ENCODE assay signal across 8 mouse cellular contexts in the genomic region with DNA sequence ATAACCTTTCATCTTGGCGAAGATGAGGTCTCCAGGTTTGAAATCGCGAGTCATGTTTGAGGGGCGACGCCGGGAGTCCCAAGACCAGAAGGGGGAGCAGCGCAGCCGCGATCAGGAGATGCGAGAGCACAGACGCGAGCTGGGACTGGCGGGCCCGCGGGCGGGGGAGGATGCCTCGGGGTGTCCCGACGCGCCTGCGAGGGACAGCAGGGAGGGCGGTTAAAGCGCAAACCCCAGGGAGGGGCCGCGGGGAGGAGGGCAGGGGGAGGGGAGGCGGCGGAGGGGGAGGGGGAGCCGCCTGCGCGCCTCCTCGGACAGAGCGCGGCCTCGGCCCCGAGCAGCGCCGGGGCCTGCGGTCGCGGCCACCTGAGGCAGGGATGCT. TPM values are rescaled to one million over a fixed set of nuclear protein-coding genes. Genes with fewer than 3 reads are reported as not detected.
DNase-seq lines count a peak whose midpoint lies in the region; ATAC-seq lines count a peak whose summit lies in the region.

No protein-coding gene starts in this region.

- peaks cover 37% of the 10 kb centered on the region for H3K36me3 ChIP-seq in hindbrain, embryonic 14.5 days (replicated peaks; ENCODE audit: control insufficient read depth, insufficient read depth)

- peak; percentile 81 for ATAC-seq in hindbrain, embryonic 14.5 days (ENCODE audit: low FRiP score)

- peak overlapping the region; percentile 96 for H3K9ac ChIP-seq in hindbrain, embryonic 14.5 days

- peak overlapping the region; percentile 96 for H3K4me3 ChIP-seq in hindbrain, embryonic 14.5 days (replicated peaks; ENCODE audit: low read length)

- 0% methylated on average over 17 of the region's 40 CpGs for WGBS in hindbrain, embryonic 14.5 days

- peak overlapping the region; percentile 78 for H3K4me2 ChIP-seq in hindbrain, embryonic 14.5 days (replicated peaks)

- H3K27ac ChIP-seq in hindbrain, embryonic 14.5 days, result peak overlapping the region; percentile 100

- H3K4me1 ChIP-seq in hindbrain, embryonic 14.5 days (replicated peaks; ENCODE audit: control insufficient read depth, insufficient read depth, low read length), result peaks cover 26% of the 10 kb centered on the region

- DNase-seq in NIH3T3 (ENCODE audit: low read depth), result peak; percentile 94
- DNase-seq in cerebellum, postnatal 10 days, result peak; percentile 96
- DNase-seq in frontal cortex, postnatal 14 days (ENCODE audit: low spot score in 2 of 2), result peak; percentile 80 to 82
- DNase-seq in hindbrain, embryonic 14.5 days (ENCODE audit: low spot score), result peak; percentile 86
- peak; percentile 87 to 88 for DNase-seq in layer of hippocampus, postnatal 36 days
- DNase-seq in lung, postnatal 36 days, result peak; percentile 87
- peak; percentile 93 for DNase-seq in retina, postnatal 1 day
- peak; percentile 63 to 74 for DNase-seq in urinary bladder, adult 18-20 months (ENCODE audit: low spot score in 2 of 2)

- H3K27me3 ChIP-seq in hindbrain, embryonic 14.5 days (ENCODE audit: control insufficient read depth, insufficient read depth, low read length), result no peaks in the 10 kb centered on the region

- H3K9me3 ChIP-seq in hindbrain, embryonic 14.5 days (ENCODE audit: control insufficient read depth, low read length), result no peaks in the 10 kb centered on the region

RNA-seq across cellular contexts. Expression of a gene that starts 0.5 kb away (rescaled TPM):
- polyA plus RNA-seq in hindbrain, embryonic 14.5 days (2014; fragmentation: Nextera tagmentation; extraction: Ambion mirVana), result 308 and 330 TPM in 2 replicates
- 100 to 1,000 TPM; 210 to 215 TPM for total RNA-seq in layer of hippocampus, postnatal 36 days (2021)

RNA-seq across cellular contexts. Expression of a gene that starts 39.6 kb away (rescaled TPM):
- polyA plus RNA-seq in hindbrain, embryonic 14.5 days (2014; fragmentation: Nextera tagmentation; extraction: Ambion mirVana), result 3.0 and 3.5 TPM in 2 replicates
- 1 to 10 TPM; 3.9 to 5.3 TPM for total RNA-seq in layer of hippocampus, postnatal 36 days (2021)

Comparison
In these comparisons a context has a peak if more than half of its experiments do, and no peak if none do; other contexts are left out.
1. Peak in every context shown above with its lines: DNase-seq, ATAC-seq, H3K4me3 ChIP-seq and H3K27ac ChIP-seq.